Mouse (Mus musculus) spleen, adult 2 months (tissue): Measurements from ENCODE around the gene Mctp1.

Experiments
- CTCF ChIP-seq: fragments of 200-500 bp; IDR thresholded peaks from 2 replicates; pipeline ENCODE4 v1.5.1; 2011; ENCODE audit warnings: mild to moderate bottlenecking, inconsistent platforms; ENCODE audit not compliant: insufficient read depth, insufficient read length, insufficient replicate concordance; ENCODE audit errors: extremely low read depth
- POLR2A ChIP-seq: fragments of 200-500 bp; IDR thresholded peaks from 2 replicates; pipeline ENCODE4 v1.6.1; 2011; ENCODE audit warnings: low read depth, low read length, inconsistent platforms

GRCm38 (mm10) chr13:76918321-76918720, 534.0 kb downstream of the Mctp1 start:
- TF ChIP-seq POLR2A (no peak), CTCF (no peak)
